Mouse (Mus musculus): ENCODE measurements at regions not wholly inside any gene's neighbourhood (a gene's known extent, or its start where the extent isn't known, plus 50 kb on each side); places are given as distances from the start of the nearest gene placed in this dataset.

GRCm38 (mm10) chr12:46405674-46406073 is 413.1 kb downstream of the Nova1 start:
- TF ChIP-seq CTCF (IDR thresholded peaks at IDR 0.05; ENCODE audit: insufficient read depth, low read depth, low read length) = no peak
- TF ChIP-seq POLR2A (IDR thresholded peaks at IDR 0.05; ENCODE audit: insufficient read depth, low read depth, low read length) = no peak
